Mouse (Mus musculus) liver, postnatal 0 days (tissue): ENCODE results near the gene Psip1. TPM values are rescaled to one million over a fixed set of nuclear protein-coding genes. Genes with fewer than 3 reads are reported as not detected.
A peak's percentile ranks its signal among the peaks of the same experiment; 100 is the strongest.
"Not testable (repeated sequence)": the region's sequence is repeated elsewhere in the genome, so short reads cannot be mapped to it uniquely, and the experiment has no call there.

Source experiments
- ATAC-seq: fragments of 200-750 bp; cut with Nextera tagmentation; 2 replicates; pipeline ENCODE4 v1.8.0; 2017; ENCODE audit warnings: mild to moderate bottlenecking, moderate library complexity
- DNase-seq: peaks from one replicate; pipeline ENCODE4 v3.0.0-alpha.2; 2016
- H3K27ac ChIP-seq: fragments of 300-500 bp; sonication (generic); 2 replicates; pipeline ENCODE4 v1.5.1; 2014; ENCODE audit warnings: antibody characterized with exemption, moderate library complexity, mild to moderate bottlenecking, low read depth
- H3K27me3 ChIP-seq: fragments of 300-500 bp; sonication (generic); 2 replicates; pipeline ENCODE4 v1.6.1; 2014; ENCODE audit warnings: low read length, control low read depth, mixed read lengths; ENCODE audit not compliant: insufficient read depth
- H3K36me3 ChIP-seq: fragments of 300-500 bp; sonication (generic); replicated peaks from 2 replicates; pipeline ENCODE4 v1.6.1; 2014; ENCODE audit warnings: mild to moderate bottlenecking, control low read depth, low read length, moderate library complexity, mixed read lengths; ENCODE audit not compliant: insufficient read depth
- H3K4me1 ChIP-seq: fragments of 300-500 bp; sonication (generic); 2 replicates; pipeline ENCODE4 v1.6.1; 2014; ENCODE audit warnings: antibody characterized with exemption, mild to moderate bottlenecking, control low read depth; ENCODE audit not compliant: insufficient read depth
- H3K4me2 ChIP-seq: fragments of 300-500 bp; sonication (generic); 2 replicates; pipeline ENCODE4 v1.6.1; 2014; ENCODE audit warnings: low read depth, mild to moderate bottlenecking, low read length, moderate library complexity, mixed read lengths
- H3K4me3 ChIP-seq: fragments of 300-500 bp; sonication (generic); 2 replicates; pipeline ENCODE4 v1.5.1; 2014; ENCODE audit warnings: low read depth, low read length
- H3K9ac ChIP-seq: fragments of 300-500 bp; sonication (generic); replicated peaks from 2 replicates; pipeline ENCODE4 v1.6.1; 2014; ENCODE audit warnings: mild to moderate bottlenecking, moderate library complexity
- H3K9me3 ChIP-seq: fragments of 300-500 bp; sonication (generic); 2 replicates; pipeline ENCODE4 v1.6.1; 2016; ENCODE audit warnings: mild to moderate bottlenecking, control low read depth, low read length, mixed read lengths
- CTCF ChIP-seq: sonication (generic); IDR thresholded peaks from 2 replicates; pipeline ENCODE4 v1.5.1; 2016; ENCODE audit warnings: antibody characterized with exemption, low read depth
- EP300 ChIP-seq: IDR thresholded peaks from 2 replicates; pipeline ENCODE4 v1.6.1; 2016; ENCODE audit warnings: antibody characterized with exemption, low read depth, mild to moderate bottlenecking
- WGBS: fragments of 180-500 bp; shearing (Covaris S2); extraction: QIAGEN DNeasy Blood & Tissue Kit; methylation state at CpG from one replicate; pipeline ENCODE4 v1.1.7; 2014; ENCODE audit not compliant: insufficient replicate concordance; 5-methylcytosine and 5-hydroxymethylcytosine counted together
- polyA plus RNA-seq: library from polyadenylated mRNA; unstranded; fragments of >200 nt; fragmentation: Nextera tagmentation; extraction: Ambion mirVana; gene quantifications from 2 replicates; pipeline ENCODE4 v1.2.1, GENCODE M21; 2015

The Psip1 gene
- polyA plus RNA-seq, 1 experiment from 2014 or later: 30.1 TPM

- no peaks in the 10 kb centered on the region for H3K9me3 ChIP-seq
- TF ChIP-seq CTCF: no peak
- no peak for TF ChIP-seq EP300
- WGBS: 72% methylated on average over 8 of the region's 8 CpGs
Observed at GRCm38 (mm10) chr4:83511083-83511482, 24.8 kb upstream of the Psip1 start.

GRCm38 (mm10) chr4:83509600-83509999 lies 23.3 kb upstream of the Psip1 start:
- DNase-seq: no peak
- WGBS: 54% methylated on average over 2 of the region's 2 CpGs
- Histone ChIP-seq H3K4me3 (no peak overlapping the region), H3K4me2 (no peak overlapping the region), H3K4me1 (no peaks in the 10 kb centered on the region), H3K36me3 (no peaks in the 10 kb centered on the region), H3K9me3 (no peaks in the 10 kb centered on the region), H3K27me3 (no peaks in the 10 kb centered on the region), H3K9ac (no peak overlapping the region), H3K27ac (no peak overlapping the region)
- no peak for ATAC-seq
- no peak for TF ChIP-seq CTCF

More at GRCm38 (mm10) chr4:83511083-83511482, 24.8 kb upstream of the Psip1 start:
- no peak for ATAC-seq
- Histone ChIP-seq H3K4me2 (no peak overlapping the region), H3K4me3 (no peak overlapping the region), H3K9ac (no peak overlapping the region), H3K36me3 (no peaks in the 10 kb centered on the region), H3K4me1 (no peaks in the 10 kb centered on the region), H3K27me3 (no peaks in the 10 kb centered on the region), H3K27ac (no peak overlapping the region)
- no peak for DNase-seq

GRCm38 (mm10) chr4:83501037-83501430 lies 14.8 kb upstream of the Psip1 start:
- WGBS: 51% methylated on average over 7 of the region's 7 CpGs
- Histone ChIP-seq H3K27ac (no peak overlapping the region), H3K36me3 (no peaks in the 10 kb centered on the region), H3K4me2 (no peak overlapping the region), H3K9me3 (no peaks in the 10 kb centered on the region), H3K9ac (no peak overlapping the region), H3K27me3 (no peaks in the 10 kb centered on the region), H3K4me1 (no peaks in the 10 kb centered on the region), H3K4me3 (no peak overlapping the region)
- TF ChIP-seq CTCF (no peak), EP300 (no peak)
- no peak for ATAC-seq
- DNase-seq: no peak

- Histone ChIP-seq H3K9ac (no peak overlapping the region), H3K36me3 (no peaks in the 10 kb centered on the region), H3K27me3 (no peaks in the 10 kb centered on the region), H3K4me1 (no peaks in the 10 kb centered on the region), H3K9me3 (no peaks in the 10 kb centered on the region), H3K4me2 (no peak overlapping the region), H3K27ac (no peak overlapping the region), H3K4me3 (no peak overlapping the region)
- DNase-seq: peak; percentile 28
- ATAC-seq: no peak
- 18% methylated on average over 21 of the region's 22 CpGs for WGBS
- TF ChIP-seq EP300: no peak
- TF ChIP-seq CTCF: no peak
Observed at GRCm38 (mm10) chr4:83500154-83501036, 14.1 kb upstream of the Psip1 start.

GRCm38 (mm10) chr4:83497013-83497412 lies 10.8 kb upstream of the Psip1 start:
- H3K27me3 ChIP-seq, H3K4me2 ChIP-seq, H3K36me3 ChIP-seq, ATAC-seq, H3K27ac ChIP-seq, H3K9me3 ChIP-seq, DNase-seq, H3K4me1 ChIP-seq, H3K9ac ChIP-seq, H3K4me3 ChIP-seq: not testable (repeated sequence)
- 77% methylated on average over 5 of the region's 5 CpGs for WGBS

GRCm38 (mm10) chr4:83493112-83493511 lies 6.9 kb upstream of the Psip1 start:
- H3K36me3 ChIP-seq: no peaks in the 10 kb centered on the region
- no peak overlapping the region for H3K27ac ChIP-seq
- H3K9ac ChIP-seq: no peak overlapping the region
- 86% methylated on average over 1 of the region's 1 CpGs for WGBS
- H3K4me1 ChIP-seq: no peaks in the 10 kb centered on the region
- no peak for TF ChIP-seq EP300
- peak; percentile 21; the same call in 1 of the 2 replicates for TF ChIP-seq CTCF
- ATAC-seq: no peak
- no peak overlapping the region for H3K4me3 ChIP-seq
- no peaks in the 10 kb centered on the region for H3K9me3 ChIP-seq
- H3K4me2 ChIP-seq: no peak overlapping the region
- DNase-seq: no peak
- H3K27me3 ChIP-seq: no peaks in the 10 kb centered on the region
